Mouse (Mus musculus): ENCODE results near the gene Cyb5r4. TPM values are rescaled to one million over a fixed set of nuclear protein-coding genes. Genes with fewer than 3 reads are reported as not detected.
A peak's percentile ranks its signal among the peaks of the same experiment; 100 is the strongest.
"Not testable (repeated sequence)": the region's sequence is repeated elsewhere in the genome, so short reads cannot be mapped to it uniquely, and the experiment has no call there.

Cyb5r4 gene
- polyA plus RNA-seq (2016; fragmentation: Nextera tagmentation; extraction: Ambion mirVana), result 98.6 and 102 TPM in 2 replicates

DNA sequence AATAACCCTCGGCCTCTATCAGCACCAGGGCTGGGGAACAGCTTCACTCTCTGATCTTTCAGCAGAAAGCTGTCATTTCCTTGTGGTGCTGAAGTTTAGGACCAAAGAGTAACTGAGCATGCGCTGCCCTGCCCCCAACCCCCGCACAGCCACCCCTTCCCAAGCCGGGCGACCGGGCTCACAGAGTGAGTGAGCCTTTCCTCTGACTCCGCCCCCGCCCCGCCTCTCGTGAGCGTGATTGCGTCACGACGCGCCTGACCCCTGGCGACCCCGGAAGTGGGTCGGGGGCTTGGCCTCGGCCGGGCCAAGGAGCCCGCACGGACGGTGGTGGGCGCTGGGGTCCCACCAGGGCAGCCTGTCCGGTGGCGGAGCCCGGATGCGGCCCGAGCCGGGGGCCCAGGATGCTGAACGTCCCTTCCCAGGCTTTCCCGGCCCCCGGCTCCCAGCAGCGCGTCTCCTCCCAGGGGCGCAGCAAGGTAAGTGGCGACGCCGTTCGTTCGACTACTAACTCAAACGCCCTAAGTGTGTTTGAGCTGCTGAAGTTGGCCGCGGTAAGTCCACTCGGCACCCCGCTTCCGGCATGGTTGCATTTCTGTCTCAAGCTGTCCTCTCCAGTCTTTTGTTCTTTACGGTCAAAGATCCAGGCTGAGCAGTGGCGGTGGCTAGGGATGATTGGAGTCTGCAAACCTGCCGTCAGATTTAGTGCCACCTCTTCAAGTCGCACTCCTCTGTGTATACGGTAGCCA is at the start of gene Cyb5r4:
Cyb5r4 (plus strand) TSS at position 237 of the 746 bp plus-strand sequence.
- Histone ChIP-seq H3K27me3 (ENCODE audit: low read depth, poor library complexity, severe bottlenecking) (peaks cover 12% of the 10 kb centered on the region), H3K27ac (replicated peaks) (peak within 1 kb of the TSS; percentile 85), H3K4me3 (peak within 1 kb of the TSS; percentile 76), H3K4me1 (peaks cover 21% of the 10 kb centered on the region), H3K36me3 (no peaks in the 10 kb centered on the region), H3K9me3 (replicated peaks) (no peaks in the 10 kb centered on the region)
- WGBS, result under 1% methylated on average over 52 of the region's 52 CpGs
- peak; percentile 98 for DNase-seq (ENCODE audit: low spot score)

- H3K9me3 ChIP-seq (replicated peaks); H3K27ac ChIP-seq (replicated peaks); H3K4me3 ChIP-seq; H3K27me3 ChIP-seq (ENCODE audit: low read depth, poor library complexity, severe bottlenecking); DNase-seq (ENCODE audit: low spot score); H3K36me3 ChIP-seq; H3K4me1 ChIP-seq: not testable (repeated sequence)
These were observed 49.3 kb upstream of the Cyb5r4 start for GRCm38 (mm10) chr9:86972471-86972870.

DNA sequence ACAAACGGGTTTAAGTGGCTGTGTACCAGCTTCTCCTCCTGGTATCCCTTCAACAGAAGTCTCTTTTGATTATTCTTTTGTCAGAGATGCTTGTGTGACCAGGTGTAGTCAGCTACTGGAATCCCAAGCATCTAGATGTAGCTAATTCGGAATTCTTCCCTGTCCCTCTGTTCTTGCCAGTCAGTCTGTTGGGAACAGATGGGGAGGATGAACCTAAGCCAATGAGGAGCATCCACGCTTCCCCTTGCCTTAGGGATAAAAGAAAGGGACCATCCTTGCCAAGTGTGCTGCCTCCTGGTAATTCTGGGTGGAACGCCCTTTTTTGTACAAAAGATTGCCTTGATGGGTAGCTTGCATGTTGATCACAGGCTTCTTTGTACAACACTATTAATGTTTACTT is 48.3 kb upstream of the Cyb5r4 start:
- 73% methylated on average over 4 of the region's 4 CpGs for WGBS
- Histone ChIP-seq H3K4me3 (no peak overlapping the region), H3K9me3 (replicated peaks) (no peaks in the 10 kb centered on the region), H3K27ac (replicated peaks) (no peak overlapping the region), H3K27me3 (ENCODE audit: low read depth, poor library complexity, severe bottlenecking) (no peaks in the 10 kb centered on the region), H3K4me1 (no peaks in the 10 kb centered on the region), H3K36me3 (no peaks in the 10 kb centered on the region)
- no peak for DNase-seq (ENCODE audit: low spot score)

GRCm38 (mm10) chr9:86976896-86977295 is 44.9 kb upstream of the Cyb5r4 start:
- H3K9me3 ChIP-seq (replicated peaks), result no peaks in the 10 kb centered on the region
- H3K27me3 ChIP-seq (ENCODE audit: low read depth, poor library complexity, severe bottlenecking), result no peaks in the 10 kb centered on the region
- WGBS, result 88% methylated on average over 4 of the region's 4 CpGs
- H3K4me3 ChIP-seq, result no peak overlapping the region
- no peak overlapping the region for H3K27ac ChIP-seq (replicated peaks)
- DNase-seq (ENCODE audit: low spot score), result no peak
- H3K4me1 ChIP-seq, result 0 out of 2 replicates have a peak, but pooled peaks cover 3% of the 10 kb centered on the region
- no peaks in the 10 kb centered on the region for H3K36me3 ChIP-seq

GRCm38 (mm10) chr9:86978257-86978907 is 43.4 kb upstream of the Cyb5r4 start:
- no peak overlapping the region for H3K4me3 ChIP-seq
- DNase-seq (ENCODE audit: low spot score), result no peak
- no peaks in the 10 kb centered on the region for H3K27me3 ChIP-seq (ENCODE audit: low read depth, poor library complexity, severe bottlenecking)
- H3K9me3 ChIP-seq (replicated peaks), result no peaks in the 10 kb centered on the region
- WGBS, result 71% methylated on average over 7 of the region's 7 CpGs
- H3K36me3 ChIP-seq, result no peaks in the 10 kb centered on the region
- no peak overlapping the region for H3K27ac ChIP-seq (replicated peaks)
- 0 out of 2 replicates have a peak, but pooled peaks cover 3% of the 10 kb centered on the region for H3K4me1 ChIP-seq

DNA sequence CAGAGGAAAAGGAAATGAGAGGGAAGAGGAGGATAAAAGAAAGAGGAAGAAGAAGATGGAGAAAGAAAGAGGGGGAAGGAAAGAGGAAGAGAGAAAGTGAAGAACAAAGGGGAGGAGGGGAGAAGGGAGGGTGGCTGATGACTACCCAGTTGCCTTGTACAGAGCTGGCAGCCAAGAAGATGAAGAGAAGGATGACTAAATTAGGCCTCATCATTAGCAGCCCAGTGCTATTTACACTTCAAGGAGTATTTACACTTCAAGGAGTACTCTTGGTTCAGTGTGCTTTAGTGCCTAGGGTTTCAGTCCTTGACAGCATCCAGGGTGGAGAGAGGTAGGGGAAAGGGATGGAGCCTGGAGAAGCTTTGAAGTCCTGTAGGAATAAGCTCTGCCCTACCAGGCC is 41.8 kb upstream of the Cyb5r4 start:
- no peak for DNase-seq (ENCODE audit: low spot score)
- no peaks in the 10 kb centered on the region for H3K9me3 ChIP-seq (replicated peaks)
- no peak overlapping the region for H3K27ac ChIP-seq (replicated peaks)
- no peak overlapping the region for H3K4me3 ChIP-seq
- H3K4me1 ChIP-seq, result 0 out of 2 replicates have a peak, but pooled peaks cover 3% of the 10 kb centered on the region
- H3K36me3 ChIP-seq, result no peaks in the 10 kb centered on the region
- H3K27me3 ChIP-seq (ENCODE audit: low read depth, poor library complexity, severe bottlenecking), result no peaks in the 10 kb centered on the region

DNA sequence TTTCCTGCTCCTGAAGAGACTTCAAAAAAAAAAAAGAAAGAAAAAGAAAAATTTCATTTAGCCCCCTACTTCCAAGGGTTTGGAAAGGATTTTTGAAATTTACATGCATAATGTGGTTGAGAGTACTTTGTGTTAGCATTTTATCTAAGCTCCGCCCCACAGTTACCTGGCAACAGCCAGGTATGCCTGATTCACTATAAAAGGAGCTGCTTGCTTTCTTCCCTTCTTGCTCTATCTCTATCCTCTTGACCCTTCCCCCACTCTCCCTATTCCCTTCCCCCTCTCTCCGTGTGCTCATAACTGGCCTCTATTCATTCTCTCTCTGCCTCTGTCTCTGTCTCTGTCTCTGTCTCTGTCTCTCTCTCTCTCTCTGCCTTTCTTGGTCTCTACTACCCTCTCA is 40.9 kb upstream of the Cyb5r4 start:
- H3K27me3 ChIP-seq (ENCODE audit: low read depth, poor library complexity, severe bottlenecking), result no peaks in the 10 kb centered on the region

DNA sequence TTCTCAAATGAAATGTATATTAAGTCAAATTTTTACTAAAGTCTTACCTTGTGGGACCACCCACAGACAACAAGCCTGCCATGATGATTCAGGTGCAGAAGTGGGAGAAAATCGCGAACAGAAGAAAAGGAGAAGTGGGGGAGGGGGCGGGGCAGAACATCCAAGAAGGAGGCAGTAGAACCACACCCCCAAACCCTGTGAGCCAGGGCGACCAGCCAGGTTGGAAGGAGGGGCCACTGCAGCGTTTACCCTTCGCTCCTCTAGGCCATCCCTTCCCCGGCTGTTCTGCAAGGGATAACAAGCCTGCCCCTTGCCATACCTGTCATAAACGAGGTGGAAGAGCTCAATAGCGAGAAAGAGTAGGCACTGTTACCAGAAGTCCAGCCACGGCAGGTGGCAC is 40.3 kb upstream of the Cyb5r4 start:
- Histone ChIP-seq H3K36me3 (no peaks in the 10 kb centered on the region), H3K27me3 (ENCODE audit: low read depth, poor library complexity, severe bottlenecking) (no peaks in the 10 kb centered on the region), H3K27ac (replicated peaks) (no peak overlapping the region), H3K4me1 (0 out of 2 replicates have a peak, but pooled peaks cover 3% of the 10 kb centered on the region), H3K9me3 (replicated peaks) (no peaks in the 10 kb centered on the region), H3K4me3 (no peak overlapping the region)
- 23% methylated on average over 10 of the region's 10 CpGs for WGBS
- no peak for DNase-seq (ENCODE audit: low spot score)

More for the DNA sequence above, 40.9 kb upstream of the Cyb5r4 start:
- Histone ChIP-seq H3K4me1 (0 out of 2 replicates have a peak, but pooled peaks cover 3% of the 10 kb centered on the region), H3K36me3 (no peaks in the 10 kb centered on the region), H3K27ac (replicated peaks) (no peak overlapping the region), H3K4me3 (no peak overlapping the region), H3K9me3 (replicated peaks) (no peaks in the 10 kb centered on the region)
- 64% methylated on average over 2 of the region's 2 CpGs for WGBS
- DNase-seq (ENCODE audit: low spot score), result no peak

DNA sequence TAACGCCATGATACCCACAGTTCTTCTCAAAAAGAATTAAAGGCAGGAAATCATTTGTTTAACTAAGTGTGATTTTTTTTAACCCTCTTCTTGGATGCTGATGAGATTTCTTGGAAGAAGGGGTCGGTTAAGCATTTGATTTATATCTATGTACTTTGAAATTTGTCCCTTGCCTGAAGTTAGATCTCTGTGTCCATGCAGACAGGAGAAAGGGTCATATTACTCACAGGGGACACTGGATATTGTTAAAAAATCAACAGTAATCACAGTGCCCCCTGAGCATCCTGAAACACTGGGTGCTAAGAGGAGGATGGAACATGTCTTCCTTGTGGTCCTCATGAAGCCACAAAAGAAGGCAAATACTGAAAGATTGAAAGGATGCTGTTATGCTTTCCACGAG is 37.2 kb upstream of the Cyb5r4 start:
- H3K4me1 ChIP-seq, result 0 out of 2 replicates have a peak, but pooled peaks cover 3% of the 10 kb centered on the region
- no peak for DNase-seq (ENCODE audit: low spot score)
- WGBS, result 88% methylated on average over 3 of the region's 3 CpGs
- no peaks in the 10 kb centered on the region for H3K36me3 ChIP-seq
- H3K9me3 ChIP-seq (replicated peaks), result no peaks in the 10 kb centered on the region
- no peaks in the 10 kb centered on the region for H3K27me3 ChIP-seq (ENCODE audit: low read depth, poor library complexity, severe bottlenecking)
- no peak overlapping the region for H3K4me3 ChIP-seq
- no peak overlapping the region for H3K27ac ChIP-seq (replicated peaks)

DNA sequence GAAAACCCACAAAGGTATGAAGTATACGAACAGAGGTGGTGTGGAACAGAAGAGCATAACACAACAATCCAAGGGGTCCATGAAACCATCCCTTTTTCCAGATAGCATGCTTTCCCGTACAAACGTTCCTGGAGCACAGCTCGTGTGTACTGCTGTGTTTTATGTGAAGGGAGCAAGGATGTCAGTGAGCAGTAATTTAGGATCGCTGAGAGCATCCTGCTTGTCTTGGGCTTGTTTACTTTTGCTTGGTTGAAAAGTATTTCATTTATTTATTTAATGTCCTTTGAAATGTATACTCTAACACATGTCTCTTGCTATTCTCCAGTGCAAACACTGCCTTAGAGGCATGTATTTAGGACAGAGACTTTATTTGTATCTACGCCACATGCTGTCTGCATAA is 36.7 kb upstream of the Cyb5r4 start:
- 0 out of 2 replicates have a peak, but pooled peaks cover 3% of the 10 kb centered on the region for H3K4me1 ChIP-seq
- no peak for DNase-seq (ENCODE audit: low spot score)
- H3K9me3 ChIP-seq (replicated peaks), result no peaks in the 10 kb centered on the region
- 80% methylated on average over 6 of the region's 6 CpGs for WGBS
- H3K36me3 ChIP-seq, result no peaks in the 10 kb centered on the region
- H3K27ac ChIP-seq (replicated peaks), result no peak overlapping the region
- H3K27me3 ChIP-seq (ENCODE audit: low read depth, poor library complexity, severe bottlenecking), result no peaks in the 10 kb centered on the region
- no peak overlapping the region for H3K4me3 ChIP-seq

DNA sequence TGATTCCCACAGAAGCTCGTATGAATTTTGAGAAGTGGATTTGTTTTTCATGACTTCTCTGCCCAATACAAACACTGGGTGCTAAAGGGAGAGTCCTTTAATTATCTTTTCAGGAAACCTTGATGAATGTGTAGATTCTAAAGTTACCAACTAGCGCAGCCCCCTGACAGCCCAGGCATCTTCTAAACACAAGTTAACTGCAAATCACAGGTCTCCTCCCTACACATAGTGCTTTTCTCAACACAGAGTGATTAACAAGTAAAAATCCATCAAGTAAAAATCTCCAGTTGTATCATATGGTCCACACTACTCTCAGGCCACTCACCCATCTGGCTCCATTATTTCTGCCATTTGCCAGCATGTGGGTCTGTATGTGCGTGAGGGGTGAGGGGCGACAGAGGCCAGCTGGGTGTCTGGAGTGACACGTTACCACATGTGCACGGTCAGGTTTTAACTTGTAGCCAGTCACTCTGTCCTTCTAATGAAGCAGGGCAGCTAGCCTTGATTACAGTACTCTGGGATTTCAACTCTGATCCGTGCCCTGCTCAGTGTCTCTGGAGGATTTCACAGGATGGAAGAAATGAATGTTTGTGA is 35.0 kb upstream of the Cyb5r4 start:
- no peak for DNase-seq (ENCODE audit: low spot score)
- WGBS, result 79% methylated on average over 7 of the region's 7 CpGs
- no peaks in the 10 kb centered on the region for H3K27me3 ChIP-seq (ENCODE audit: low read depth, poor library complexity, severe bottlenecking)
- H3K4me3 ChIP-seq, result no peak overlapping the region
- H3K9me3 ChIP-seq (replicated peaks), result no peaks in the 10 kb centered on the region
- no peaks in the 10 kb centered on the region for H3K36me3 ChIP-seq
- no peak overlapping the region for H3K27ac ChIP-seq (replicated peaks)
- no peaks in the 10 kb centered on the region for H3K4me1 ChIP-seq

DNA sequence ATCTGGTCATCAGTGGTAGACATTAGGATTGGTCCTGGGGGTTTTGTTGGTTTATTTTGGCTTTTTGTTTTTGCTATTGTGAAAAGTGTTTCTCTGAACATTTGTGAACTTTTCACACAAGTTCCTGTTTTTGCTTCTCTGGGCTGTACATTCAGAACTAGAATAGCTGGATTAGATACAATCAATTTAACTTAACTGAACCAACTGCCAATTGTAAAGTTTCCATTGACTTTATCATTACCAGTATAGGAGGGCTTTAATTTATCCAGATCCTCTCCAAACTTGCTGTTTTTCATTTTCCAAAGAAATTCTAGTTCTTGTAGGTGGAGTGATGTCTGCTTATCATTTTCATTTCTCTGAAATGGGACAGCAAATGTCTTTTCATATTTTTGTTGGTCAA is 32.0 kb upstream of the Cyb5r4 start:
- H3K36me3 ChIP-seq, result no peaks in the 10 kb centered on the region
- no peaks in the 10 kb centered on the region for H3K9me3 ChIP-seq (replicated peaks)
- DNase-seq (ENCODE audit: low spot score), result no peak
- no peak overlapping the region for H3K27ac ChIP-seq (replicated peaks)
- H3K4me3 ChIP-seq, result no peak overlapping the region
- no peaks in the 10 kb centered on the region for H3K4me1 ChIP-seq
- no peaks in the 10 kb centered on the region for H3K27me3 ChIP-seq (ENCODE audit: low read depth, poor library complexity, severe bottlenecking)

GRCm38 (mm10) chr9:86991758-86992157 is 30.1 kb upstream of the Cyb5r4 start:
- no peak for DNase-seq (ENCODE audit: low spot score)
- Histone ChIP-seq H3K4me1 (no peaks in the 10 kb centered on the region), H3K27me3 (ENCODE audit: low read depth, poor library complexity, severe bottlenecking) (no peaks in the 10 kb centered on the region), H3K9me3 (replicated peaks) (no peaks in the 10 kb centered on the region), H3K4me3 (no peak overlapping the region), H3K36me3 (no peaks in the 10 kb centered on the region), H3K27ac (replicated peaks) (no peak overlapping the region)
- 82% methylated on average over 8 of the region's 8 CpGs for WGBS
